Mouse (Mus musculus): ENCODE data around the gene Map3k9. TPM values are rescaled to one million over a fixed set of nuclear protein-coding genes. Genes with fewer than 3 reads are reported as not detected.

Gene Map3k9
- polyA plus RNA-seq, 1 experiment = 0.48 TPM

GRCm38 (mm10) chr12:81769458-81769857 is 11.5 kb downstream of the Map3k9 start:
- Histone ChIP-seq H3K4me1 (no peaks in the 10 kb centered on the region), H3K27me3 (replicated peaks) (peaks cover 15% of the 10 kb centered on the region), H3K9me3 (no peaks in the 10 kb centered on the region), H3K4me3 (replicated peaks) (no peak overlapping the region), H3K36me3 (replicated peaks; ENCODE audit: low read length) (no peaks in the 10 kb centered on the region)
- TF ChIP-seq GATA1 (IDR thresholded peaks at IDR 0.05; ENCODE audit: borderline replicate concordance, low read length) = no peak
- TF ChIP-seq FLI1 (IDR thresholded peaks at IDR 0.05; ENCODE audit: low read length) = no peak

- H3K4me1 ChIP-seq = no peaks in the 10 kb centered on the region
Observed at GRCm38 (mm10) chr12:81765386-81765785, 15.6 kb downstream of the Map3k9 start.

GRCm38 (mm10) chr12:81764370-81764769 is 16.6 kb downstream of the Map3k9 start:
- no peaks in the 10 kb centered on the region for H3K9me3 ChIP-seq
- no peaks in the 10 kb centered on the region for H3K4me1 ChIP-seq
- peaks cover 22% of the 10 kb centered on the region for H3K27me3 ChIP-seq (replicated peaks)
- H3K4me3 ChIP-seq (replicated peaks) = no peak overlapping the region
- TF ChIP-seq FLI1 (IDR thresholded peaks at IDR 0.05; ENCODE audit: low read length) (no peak), GATA1 (IDR thresholded peaks at IDR 0.05; ENCODE audit: borderline replicate concordance, low read length) (no peak)
- H3K36me3 ChIP-seq (replicated peaks; ENCODE audit: low read length) = no peaks in the 10 kb centered on the region

More at GRCm38 (mm10) chr12:81765386-81765785, 15.6 kb downstream of the Map3k9 start:
- Histone ChIP-seq H3K27me3 (replicated peaks) (peaks cover 20% of the 10 kb centered on the region), H3K9me3 (no peaks in the 10 kb centered on the region), H3K4me3 (replicated peaks) (no peak overlapping the region), H3K36me3 (replicated peaks; ENCODE audit: low read length) (no peaks in the 10 kb centered on the region)
- TF ChIP-seq GATA1 (IDR thresholded peaks at IDR 0.05; ENCODE audit: borderline replicate concordance, low read length) (no peak), FLI1 (IDR thresholded peaks at IDR 0.05; ENCODE audit: low read length) (no peak)

GRCm38 (mm10) chr12:81754651-81755050 is 26.3 kb downstream of the Map3k9 start:
- Histone ChIP-seq H3K4me1 (peaks cover 35% of the 10 kb centered on the region), H3K27me3 (replicated peaks) (peaks cover 24% of the 10 kb centered on the region), H3K4me3 (replicated peaks) (peak overlapping the region; percentile 60), H3K9me3 (no peaks in the 10 kb centered on the region), H3K36me3 (replicated peaks; ENCODE audit: low read length) (no peaks in the 10 kb centered on the region)
- no peak for TF ChIP-seq GATA1 (IDR thresholded peaks at IDR 0.05; ENCODE audit: borderline replicate concordance, low read length)
- no peak for TF ChIP-seq FLI1 (IDR thresholded peaks at IDR 0.05; ENCODE audit: low read length)

GRCm38 (mm10) chr12:81751116-81751515 is 29.9 kb downstream of the Map3k9 start:
- TF ChIP-seq FLI1 (IDR thresholded peaks at IDR 0.05; ENCODE audit: low read length) (no peak), GATA1 (IDR thresholded peaks at IDR 0.05; ENCODE audit: borderline replicate concordance, low read length) (no peak)
- no peaks in the 10 kb centered on the region for H3K36me3 ChIP-seq (replicated peaks; ENCODE audit: low read length)
- peaks cover 51% of the 10 kb centered on the region for H3K4me1 ChIP-seq
- H3K27me3 ChIP-seq (replicated peaks) = peaks cover 33% of the 10 kb centered on the region
- H3K9me3 ChIP-seq = no peaks in the 10 kb centered on the region
- peak overlapping the region; percentile 74 for H3K4me3 ChIP-seq (replicated peaks)

- Histone ChIP-seq H3K9me3 (no peaks in the 10 kb centered on the region), H3K4me3 (replicated peaks) (no peak overlapping the region), H3K4me1 (peaks cover 35% of the 10 kb centered on the region), H3K27me3 (replicated peaks) (peaks cover 41% of the 10 kb centered on the region), H3K36me3 (replicated peaks; ENCODE audit: low read length) (no peaks in the 10 kb centered on the region)
- no peak for TF ChIP-seq GATA1 (IDR thresholded peaks at IDR 0.05; ENCODE audit: borderline replicate concordance, low read length)
- no peak for TF ChIP-seq FLI1 (IDR thresholded peaks at IDR 0.05; ENCODE audit: low read length)
Observed at GRCm38 (mm10) chr12:81748918-81749317, 32.1 kb downstream of the Map3k9 start.

GRCm38 (mm10) chr12:81748021-81748576 is 32.9 kb downstream of the Map3k9 start:
- peaks cover 41% of the 10 kb centered on the region for H3K27me3 ChIP-seq (replicated peaks)
- H3K36me3 ChIP-seq (replicated peaks; ENCODE audit: low read length) = no peaks in the 10 kb centered on the region
- H3K9me3 ChIP-seq = no peaks in the 10 kb centered on the region
- TF ChIP-seq GATA1 (IDR thresholded peaks at IDR 0.05; ENCODE audit: borderline replicate concordance, low read length) = no peak
- TF ChIP-seq FLI1 (IDR thresholded peaks at IDR 0.05; ENCODE audit: low read length) = no peak
- peaks cover 32% of the 10 kb centered on the region for H3K4me1 ChIP-seq
- peak overlapping the region; percentile 75 for H3K4me3 ChIP-seq (replicated peaks)

- Histone ChIP-seq H3K27me3 (replicated peaks) (peaks cover 39% of the 10 kb centered on the region), H3K4me3 (replicated peaks) (no peak overlapping the region), H3K4me1 (peaks cover 32% of the 10 kb centered on the region), H3K36me3 (replicated peaks; ENCODE audit: low read length) (no peaks in the 10 kb centered on the region), H3K9me3 (no peaks in the 10 kb centered on the region)
- TF ChIP-seq FLI1 (IDR thresholded peaks at IDR 0.05; ENCODE audit: low read length) (no peak), GATA1 (IDR thresholded peaks at IDR 0.05; ENCODE audit: borderline replicate concordance, low read length) (no peak)
Observed at GRCm38 (mm10) chr12:81746400-81747024, 34.5 kb downstream of the Map3k9 start.

GRCm38 (mm10) chr12:81735246-81736070 is 45.5 kb downstream of the Map3k9 start:
- Histone ChIP-seq H3K27me3 (replicated peaks) (peaks cover 21% of the 10 kb centered on the region), H3K4me3 (replicated peaks) (no peak overlapping the region), H3K4me1 (no peaks in the 10 kb centered on the region), H3K36me3 (replicated peaks; ENCODE audit: low read length) (no peaks in the 10 kb centered on the region), H3K9me3 (no peaks in the 10 kb centered on the region)
- TF ChIP-seq GATA1 (IDR thresholded peaks at IDR 0.05; ENCODE audit: borderline replicate concordance, low read length) (no peak), FLI1 (IDR thresholded peaks at IDR 0.05; ENCODE audit: low read length) (no peak)
